Mouse (Mus musculus) kidney, adult 2 months (tissue): ENCODE data around the gene Extl1. TPM values are rescaled to one million over a fixed set of nuclear protein-coding genes. Genes with fewer than 3 reads are reported as not detected.

Experiments used
- DNase-seq: peaks from one replicate; pipeline ENCODE4 v3.0.0; 2021
- H3K27ac ChIP-seq: fragments of 200-500 bp; 2 replicates; pipeline ENCODE4 v1.5.1; 2012; ENCODE audit warnings: low read depth, low read length, control low read depth, inconsistent platforms; ENCODE audit not compliant: insufficient read depth
- H3K27me3 ChIP-seq: fragments of 200-500 bp; replicated peaks from 2 replicates; pipeline ENCODE4 v1.6.1; 2012; ENCODE audit warnings: mild to moderate bottlenecking, moderate library complexity, low read length, inconsistent platforms; ENCODE audit not compliant: control insufficient read depth, insufficient read depth
- H3K36me3 ChIP-seq: fragments of 200-500 bp; 2 replicates; pipeline ENCODE4 v1.6.1; 2012; ENCODE audit warnings: mild to moderate bottlenecking, moderate library complexity, low read length, inconsistent platforms; ENCODE audit not compliant: control insufficient read depth, insufficient read depth
- H3K4me1 ChIP-seq: fragments of 200-500 bp; 2 replicates; pipeline ENCODE4 v1.6.1; 2011; ENCODE audit warnings: low read length; ENCODE audit not compliant: control insufficient read depth, insufficient read depth
- H3K4me3 ChIP-seq: fragments of 200-500 bp; 2 replicates; pipeline ENCODE4 v1.5.1; 2011; ENCODE audit warnings: mild to moderate bottlenecking, low read depth, low read length, control low read depth; ENCODE audit not compliant: insufficient read depth
- CTCF ChIP-seq: fragments of 200-500 bp; conservative IDR thresholded peaks from 2 replicates; pipeline ENCODE4 v1.5.1; 2011; ENCODE audit warnings: low read depth, mild to moderate bottlenecking, control low read depth, low read length, moderate library complexity, mixed read lengths; ENCODE audit not compliant: insufficient read depth, insufficient read length
- POLR2A ChIP-seq: fragments of 200-500 bp; IDR thresholded peaks from one replicate; pipeline ENCODE4 v1.6.1; 2011; ENCODE audit warnings: low read depth, low read length, control low read depth
- WGBS: fragments of 180-500 bp; shearing (Covaris S2); methylation state at CpG from one replicate; pipeline ENCODE4 v1.1.7; 2018; 5-methylcytosine and 5-hydroxymethylcytosine counted together
- polyA plus RNA-seq: library from polyadenylated mRNA; depleted of rRNA; stranded (reverse); fragments of >200 nt; gene quantifications from 2 replicates; pipeline ENCODE4 v1.2.3, GENCODE M21; 2012; rRNA removed

Extl1 gene
- polyA plus RNA-seq, 1 experiment: 1.3 TPM

GRCm38 (mm10) chr4:134307367-134308072, 76.1 kb downstream of the Extl1 start:
- 4% methylated on average over 12 of the region's 12 CpGs for WGBS
- H3K4me1 ChIP-seq: peaks cover 3% of the 10 kb centered on the region; the same call in 1 of the 2 replicates
- no peak overlapping the region for H3K27ac ChIP-seq
- H3K27me3 ChIP-seq: no peaks in the 10 kb centered on the region
- H3K36me3 ChIP-seq: no peaks in the 10 kb centered on the region
- peak; percentile 57 for TF ChIP-seq CTCF
- no peak for TF ChIP-seq POLR2A
- peak; percentile 80 for DNase-seq
- H3K4me3 ChIP-seq: no peak overlapping the region

GRCm38 (mm10) chr4:134306963-134307362, 76.7 kb downstream of the Extl1 start:
- Histone ChIP-seq H3K4me1 (peaks cover 3% of the 10 kb centered on the region; the same call in 1 of the 2 replicates), H3K36me3 (no peaks in the 10 kb centered on the region), H3K4me3 (no peak overlapping the region), H3K27me3 (no peaks in the 10 kb centered on the region), H3K27ac (no peak overlapping the region)
- WGBS: 66% methylated on average over 2 of the region's 2 CpGs
- DNase-seq: no peak
- no peak for TF ChIP-seq CTCF
- no peak for TF ChIP-seq POLR2A

Other genes starting within 250 kb of the Extl1 start
- gene Cep85, start 196.7 kb downstream of the Extl1 start, polyA plus RNA-seq: 28.3 and 38.9 TPM in 2 replicates
- gene Gm7534, start 180.8 kb downstream of the Extl1 start, polyA plus RNA-seq: not detected in 2 replicates
- 0.38 and 0.69 TPM in 2 replicates for gene Catsper4, start 156.5 kb downstream of the Extl1 start, polyA plus RNA-seq
- 14.9 and 17.3 TPM in 2 replicates for gene Cnksr1, start 145.5 kb downstream of the Extl1 start, polyA plus RNA-seq
- not detected in 2 replicates for gene E130218I03Rik, start 140.2 kb downstream of the Extl1 start, polyA plus RNA-seq
- gene Zfp593, start 138.3 kb downstream of the Extl1 start, polyA plus RNA-seq: 6.0 and 6.4 TPM in 2 replicates
- gene Gm30191, start 136.9 kb downstream of the Extl1 start, polyA plus RNA-seq: 0.27 TPM in 1 of 2 replicates, not detected in the other
- 11.5 and 11.8 TPM in 2 replicates for gene Grrp1, start 129.7 kb downstream of the Extl1 start, polyA plus RNA-seq
- gene Pdik1l, start 96.0 kb downstream of the Extl1 start, polyA plus RNA-seq: 3.3 and 3.4 TPM in 2 replicates
- 4.2 and 7.4 TPM in 2 replicates for gene Trim63, start 68.7 kb downstream of the Extl1 start, polyA plus RNA-seq
- gene Slc30a2, start 40.7 kb downstream of the Extl1 start, polyA plus RNA-seq: 32.3 and 33.3 TPM in 2 replicates
- 96.9 and 102 TPM in 2 replicates for gene Pafah2, start 12.5 kb upstream of the Extl1 start, polyA plus RNA-seq
- gene Stmn1, start 84.5 kb upstream of the Extl1 start, polyA plus RNA-seq: 9.8 and 24.9 TPM in 2 replicates
- gene Paqr7, start 112.8 kb upstream of the Extl1 start, polyA plus RNA-seq: 58.7 and 74.3 TPM in 2 replicates
- 0.07 and 0.09 TPM in 2 replicates for gene Aunip, start 127.1 kb upstream of the Extl1 start, polyA plus RNA-seq
- 133 and 149 TPM in 2 replicates for gene Mtfr1l, start 151.5 kb upstream of the Extl1 start, polyA plus RNA-seq
- 9.8 and 10.2 TPM in 2 replicates for gene Selenon, start 168.3 kb upstream of the Extl1 start, polyA plus RNA-seq